In the genomic region with DNA sequence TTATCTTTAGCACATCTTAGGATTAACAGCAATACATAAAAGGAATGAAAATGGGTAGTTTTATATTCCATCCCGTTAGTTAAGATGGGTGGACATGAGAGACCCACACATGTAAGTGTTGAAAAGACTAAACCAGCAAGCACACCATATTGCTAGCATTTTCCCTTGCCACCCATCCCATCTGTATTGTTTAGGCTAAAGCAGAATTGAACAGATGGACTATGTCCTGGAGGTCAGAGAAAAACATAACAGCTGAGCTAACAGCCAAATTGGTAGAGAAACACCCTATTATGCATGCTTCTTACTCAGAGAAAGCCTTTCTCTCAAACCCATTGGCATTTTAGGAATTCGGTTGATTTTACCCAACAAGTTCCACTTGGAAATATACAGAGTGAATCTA, we compare ENCODE assay signal across 23 mouse cellular contexts.
DNase-seq lines count a peak whose midpoint lies in the region; ATAC-seq and TF ChIP-seq lines count a peak whose summit lies in the region.
"Had no signal": no experiment of that assay in that cellular context is flagged by ENCODE, and none has a peak within 500 bp of the region (broad histone marks: within the 10 kb centered on the region; RNA-seq: fewer than 3 reads in every experiment).

No protein-coding gene starts in this region.

- no peak overlapping the region for H3K4me3 ChIP-seq in layer of hippocampus, adult 2 months
- H3K4me3 ChIP-seq in forebrain, embryonic 15.5 days = no peak overlapping the region
- H3K4me3 ChIP-seq: embryonic facial prominence, embryonic 13.5 days; heart, adult 2 months; limb, embryonic 10.5 days; megakaryocyte, embryonic 14.5 days had no signal

- H3K27ac ChIP-seq in layer of hippocampus, adult 2 months = peak overlapping the region; percentile 20; the same call in 1 of the 2 replicates
- no peak overlapping the region for H3K27ac ChIP-seq in forebrain, embryonic 15.5 days (replicated peaks)
- H3K27ac ChIP-seq: embryonic facial prominence, embryonic 13.5 days; heart, adult 2 months; limb, embryonic 10.5 days had no signal

- 57% methylated on average over 2 of the region's 2 CpGs for WGBS in forebrain, embryonic 15.5 days

- H3K27me3 ChIP-seq in forebrain, embryonic 15.5 days = no peaks in the 10 kb centered on the region
- H3K27me3 ChIP-seq: embryonic facial prominence, embryonic 13.5 days; megakaryocyte, embryonic 14.5 days had no signal

- intact Hi-C loops in left cerebral cortex, postnatal 14 days (cut with DNase I) = no loop called here

- TF ChIP-seq CTCF in layer of hippocampus, adult 2 months (conservative IDR thresholded peaks at IDR 0.05) = no peak

- ATAC-seq in cerebellum, adult (ENCODE audit: insufficient number of reproducible peaks, low FRiP score, low TSS enrichment) = peak; percentile 84
- ATAC-seq in forebrain, embryonic 15.5 days (replicated peaks) = peak; percentile 48; the same call in 1 of the 2 replicates
- ATAC-seq: activated CD4-positive, CD25-positive, alpha-beta regulatory T cell, adult 4 months; CD4-positive, CD25-positive, alpha-beta regulatory T cell, adult 4 months; liver, postnatal 0 days; midbrain, embryonic 16.5 days had no signal

- no peak overlapping the region for H3K9ac ChIP-seq in forebrain, embryonic 15.5 days (replicated peaks)
- H3K9ac ChIP-seq: embryonic facial prominence, embryonic 13.5 days; liver, postnatal 0 days had no signal

- no peaks in the 10 kb centered on the region for H3K9me3 ChIP-seq in forebrain, embryonic 15.5 days
- H3K9me3 ChIP-seq: embryonic facial prominence, embryonic 13.5 days; limb, embryonic 10.5 days; megakaryocyte, embryonic 14.5 days had no signal

- no peaks in the 10 kb centered on the region for H3K36me3 ChIP-seq in forebrain, embryonic 15.5 days
- H3K36me3 ChIP-seq: embryonic facial prominence, embryonic 13.5 days; limb, embryonic 10.5 days had no signal

- no peak overlapping the region for H3K4me2 ChIP-seq in forebrain, embryonic 15.5 days (replicated peaks)
- H3K4me2 ChIP-seq: embryonic facial prominence, embryonic 13.5 days had no signal

- no peak for DNase-seq in cerebellum, postnatal 4 days (ENCODE audit: low spot score in 2 of 2)
- DNase-seq in layer of hippocampus, adult 2 months (ENCODE audit: low spot score in 2 of 2) = no peak
- DNase-seq in layer of hippocampus, adult 9-10 months (ENCODE audit: low spot score) = no peak
- peak; percentile 56 for DNase-seq in cerebellum, adult 11-12 months
- no peak for DNase-seq in left cerebral cortex, postnatal 14 days (ENCODE audit: low spot score in 2 of 2)
- no peak for DNase-seq in urinary bladder, postnatal 36 days (ENCODE audit: low spot score in 2 of 2)
- DNase-seq: adrenal gland, postnatal 10 days; gastrocnemius, postnatal 25 days; heart, adult 2 months; heart, postnatal 36 days; kidney, adult 11 months; kidney, postnatal 14 days; liver, postnatal 0 days; lung, postnatal 14 days; thymus, postnatal 36 days had no signal

- H3K4me1 ChIP-seq in forebrain, embryonic 15.5 days = no peaks in the 10 kb centered on the region
- H3K4me1 ChIP-seq: embryonic facial prominence, embryonic 13.5 days; limb, embryonic 10.5 days; megakaryocyte, embryonic 14.5 days had no signal
